Mouse (Mus musculus): ENCODE measurements around the gene Cnot1.
A peak's percentile ranks its signal among the peaks of the same experiment; 100 is the strongest.
"Not testable (repeated sequence)": the region's sequence is repeated elsewhere in the genome, so short reads cannot be mapped to it uniquely, and the experiment has no call there.

The Cnot1 gene

GRCm38 (mm10) chr8:95807331-95807843, at the start of gene Cnot1:
Gene Cnot1, minus strand, starts transcription at chr8:95807464.
- peak; percentile 99 for DNase-seq

GRCm38 (mm10) chr8:95854174-95854573, 46.9 kb upstream of the Cnot1 start:
- no peak for DNase-seq

GRCm38 (mm10) chr8:95853102-95853843, 46.0 kb upstream of the Cnot1 start, which contains the start of gene Slc38a7:
Gene Slc38a7, minus strand, starts transcription at chr8:95853539.
- DNase-seq, result peak; percentile 91

GRCm38 (mm10) chr8:95852290-95852689, 45.0 kb upstream of the Cnot1 start:
- DNase-seq, result peak; percentile 64

GRCm38 (mm10) chr8:95850326-95850725, 43.1 kb upstream of the Cnot1 start:
- DNase-seq, result no peak

- no peak for DNase-seq
Measured at GRCm38 (mm10) chr8:95848734-95849464, 41.6 kb upstream of the Cnot1 start.

GRCm38 (mm10) chr8:95848061-95848551, 40.8 kb upstream of the Cnot1 start:
- DNase-seq, result no peak

GRCm38 (mm10) chr8:95845026-95845425, 37.8 kb upstream of the Cnot1 start:
- DNase-seq, result no peak

- DNase-seq, result no peak
Measured at GRCm38 (mm10) chr8:95843968-95844367, 36.7 kb upstream of the Cnot1 start.

- DNase-seq, result no peak
Measured at GRCm38 (mm10) chr8:95841436-95841835, 34.2 kb upstream of the Cnot1 start.

GRCm38 (mm10) chr8:95839289-95839688, 32.0 kb upstream of the Cnot1 start:
- no peak for DNase-seq

- no peak for DNase-seq
Measured at GRCm38 (mm10) chr8:95837266-95837665, 30.0 kb upstream of the Cnot1 start.

- DNase-seq, result no peak
Measured at GRCm38 (mm10) chr8:95835891-95836290, 28.6 kb upstream of the Cnot1 start.

- DNase-seq, result peak; percentile 51
Measured at GRCm38 (mm10) chr8:95833435-95833984, 26.2 kb upstream of the Cnot1 start.

- peak; percentile 70 for DNase-seq
Measured at GRCm38 (mm10) chr8:95832603-95833434, 25.6 kb upstream of the Cnot1 start.

GRCm38 (mm10) chr8:95830144-95830543, 22.9 kb upstream of the Cnot1 start:
- no peak for DNase-seq

GRCm38 (mm10) chr8:95825162-95825561, 17.9 kb upstream of the Cnot1 start, which contains the start of gene Sap18b:
Gene Sap18b, plus strand, starts transcription at chr8:95825346.
- DNase-seq, result not testable (repeated sequence)

- DNase-seq, result no peak
Measured at GRCm38 (mm10) chr8:95822699-95823098, 15.4 kb upstream of the Cnot1 start.

GRCm38 (mm10) chr8:95822096-95822495, 14.8 kb upstream of the Cnot1 start:
- DNase-seq, result no peak

- no peak for DNase-seq
Measured at GRCm38 (mm10) chr8:95821266-95821665, 14.0 kb upstream of the Cnot1 start.

- DNase-seq, result no peak
Measured at GRCm38 (mm10) chr8:95818211-95818610, 10.9 kb upstream of the Cnot1 start.

- no peak for DNase-seq
Measured at GRCm38 (mm10) chr8:95817597-95817996, 10.3 kb upstream of the Cnot1 start.

Data from kidney, adult 11 months (tissue).